Mouse (Mus musculus) heart, postnatal 0 days (tissue): ENCODE data around the gene Lrrc8b. TPM values are rescaled to one million over a fixed set of nuclear protein-coding genes. Genes with fewer than 3 reads are reported as not detected.

Experiments used
- ATAC-seq: fragments of 200-750 bp; cut with Nextera tagmentation; 2 replicates; pipeline ENCODE4 v1.8.0; 2017; ENCODE audit warnings: low read depth, moderate number of reproducible peaks, moderate library complexity; ENCODE audit not compliant: insufficient read depth
- DNase-seq: peaks from one replicate; pipeline ENCODE4 v3.0.0-alpha.2; 2016; ENCODE audit warnings: low spot score
- H3K27ac ChIP-seq: fragments of 300-500 bp; sonication (generic); 2 replicates; pipeline ENCODE4 v1.5.1; 2014; ENCODE audit warnings: low read depth, mild to moderate bottlenecking
- H3K27me3 ChIP-seq: fragments of 300-500 bp; sonication (generic); 2 replicates; pipeline ENCODE4 v1.6.1; 2014; ENCODE audit warnings: low read length, mixed read lengths; ENCODE audit not compliant: control insufficient read depth, insufficient read depth
- H3K36me3 ChIP-seq: fragments of 300-500 bp; sonication (generic); replicated peaks from 2 replicates; pipeline ENCODE4 v1.6.1; 2014; ENCODE audit warnings: low read length, mixed read lengths; ENCODE audit not compliant: control insufficient read depth, insufficient read depth
- H3K4me1 ChIP-seq: fragments of 300-500 bp; sonication (generic); 2 replicates; pipeline ENCODE4 v1.6.1; 2014; ENCODE audit warnings: antibody characterized with exemption; ENCODE audit not compliant: control insufficient read depth, insufficient read depth
- H3K4me2 ChIP-seq: fragments of 300-500 bp; sonication (generic); 2 replicates; pipeline ENCODE4 v1.6.1; 2014; ENCODE audit warnings: low read depth, mild to moderate bottlenecking, low read length, moderate library complexity
- H3K4me3 ChIP-seq: fragments of 300-500 bp; sonication (generic); 2 replicates; pipeline ENCODE4 v1.5.1; 2014; ENCODE audit warnings: low read depth, low read length
- H3K9ac ChIP-seq: fragments of 300-500 bp; sonication (generic); replicated peaks from 2 replicates; pipeline ENCODE4 v1.6.1; 2014; ENCODE audit warnings: low read depth, low read length, mixed read lengths
- H3K9me3 ChIP-seq: fragments of 300-500 bp; sonication (generic); replicated peaks from 2 replicates; pipeline ENCODE4 v1.6.1; 2016; ENCODE audit warnings: low read length; ENCODE audit not compliant: control insufficient read depth
- CTCF ChIP-seq: IDR thresholded peaks from 2 replicates; pipeline ENCODE4 v1.5.1; 2016; ENCODE audit warnings: antibody characterized with exemption, control low read depth, low read depth
- EP300 ChIP-seq: IDR thresholded peaks from 2 replicates; pipeline ENCODE4 v1.6.1; 2016; ENCODE audit warnings: antibody characterized with exemption, low read depth
- WGBS: fragments of 180-500 bp; shearing (Covaris S2); extraction: QIAGEN DNeasy Blood & Tissue Kit; methylation state at CpG from one replicate; pipeline ENCODE4 v1.1.7; 2014; 5-methylcytosine and 5-hydroxymethylcytosine counted together
- polyA plus RNA-seq: library from polyadenylated mRNA; unstranded; fragments of >200 nt; fragmentation: Nextera tagmentation; extraction: Ambion mirVana; gene quantifications from 2 replicates; pipeline ENCODE4 v1.2.1, GENCODE M21; 2015
- total RNA-seq: library from RNA; depleted of rRNA; stranded (reverse); fragments of >200 nt; gene quantifications from 2 replicates; pipeline ENCODE4 v1.2.3, GENCODE M21; 2014; ENCODE audit warnings: low replicate concordance

The Lrrc8b gene
- total and polyA plus RNA-seq, 2 experiments from 2014 or later, result 2.6 to 4.8 TPM

DNA sequence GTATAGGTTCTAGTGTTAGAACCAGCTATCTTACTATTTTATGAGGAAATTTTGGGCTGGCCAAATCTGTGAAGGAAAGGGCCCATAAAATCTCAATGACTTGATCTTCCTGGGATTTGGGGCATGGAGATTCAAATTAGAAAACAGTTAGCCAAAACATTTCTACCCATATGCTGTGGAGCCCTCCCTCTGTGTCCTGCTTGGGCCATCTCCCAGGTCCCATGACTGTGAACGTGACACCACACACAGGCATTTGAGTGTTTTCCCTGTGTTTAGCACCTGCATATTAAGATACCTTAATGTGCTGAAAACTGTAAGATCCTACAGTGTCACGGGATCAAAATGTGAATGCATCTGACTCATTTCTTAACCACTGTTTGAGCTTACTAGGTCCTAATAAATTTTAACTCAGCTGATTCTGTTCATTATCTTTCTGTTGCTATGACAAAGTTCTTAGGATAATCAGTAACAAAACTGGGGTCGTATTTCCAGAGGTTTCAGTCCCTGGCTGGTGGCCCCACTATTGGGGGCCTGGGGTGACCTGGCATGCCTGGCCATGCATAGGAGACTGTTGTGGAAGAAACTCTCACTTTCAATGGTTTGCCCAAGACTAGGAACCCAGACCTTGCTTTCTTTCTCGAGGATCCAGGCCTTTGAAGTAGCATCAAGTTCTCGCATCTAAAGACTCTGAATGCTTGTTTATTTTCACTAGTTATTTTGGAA lies 57.6 kb downstream of the Lrrc8b start:
- Histone ChIP-seq H3K9ac (no peak overlapping the region), H3K4me3 (no peak overlapping the region), H3K27ac (no peak overlapping the region), H3K9me3 (no peaks in the 10 kb centered on the region), H3K27me3 (no peaks in the 10 kb centered on the region), H3K4me2 (no peak overlapping the region), H3K36me3 (no peaks in the 10 kb centered on the region), H3K4me1 (no peaks in the 10 kb centered on the region)
- TF ChIP-seq CTCF (no peak), EP300 (no peak)
- DNase-seq (no peak), ATAC-seq (no peak)
- WGBS, result 67% methylated on average over 5 of the region's 5 CpGs

- no peak for TF ChIP-seq EP300
- TF ChIP-seq CTCF, result no peak
- peaks cover 27% of the 10 kb centered on the region for H3K36me3 ChIP-seq
- no peak for ATAC-seq
- no peak overlapping the region for H3K4me2 ChIP-seq
- no peaks in the 10 kb centered on the region for H3K9me3 ChIP-seq
- 69% methylated on average over 9 of the region's 9 CpGs for WGBS
- DNase-seq, result no peak
- no peaks in the 10 kb centered on the region for H3K27me3 ChIP-seq
- no peak overlapping the region for H3K27ac ChIP-seq
- no peaks in the 10 kb centered on the region for H3K4me1 ChIP-seq
- no peak overlapping the region for H3K4me3 ChIP-seq
- H3K9ac ChIP-seq, result no peak overlapping the region
Measured at GRCm38 (mm10) chr5:105477527-105477926, 62.0 kb downstream of the Lrrc8b start.

DNA sequence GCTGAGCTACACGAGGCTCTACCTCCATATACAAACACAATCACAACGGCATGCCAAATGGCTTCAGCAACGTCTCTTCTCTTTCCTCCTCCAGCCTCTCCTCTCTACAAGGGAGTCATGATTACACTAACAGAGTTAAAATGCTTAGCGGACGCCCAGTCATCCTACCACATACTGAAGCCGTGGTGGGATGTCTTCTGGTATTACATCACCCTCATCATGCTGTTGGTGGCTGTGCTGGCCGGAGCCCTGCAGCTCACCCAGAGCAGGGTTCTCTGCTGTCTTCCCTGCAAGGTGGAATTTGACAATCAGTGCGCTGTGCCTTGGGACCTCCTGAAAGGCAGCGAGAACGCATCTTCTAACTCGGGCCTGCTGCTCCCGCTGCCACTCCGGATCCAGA lies 64.1 kb downstream of the Lrrc8b start:
- WGBS, result 81% methylated on average over 13 of the region's 13 CpGs
- Histone ChIP-seq H3K4me3 (no peak overlapping the region), H3K4me1 (no peaks in the 10 kb centered on the region), H3K4me2 (no peak overlapping the region), H3K9me3 (no peaks in the 10 kb centered on the region), H3K9ac (no peak overlapping the region), H3K27ac (no peak overlapping the region), H3K36me3 (peaks cover 27% of the 10 kb centered on the region), H3K27me3 (no peaks in the 10 kb centered on the region)
- DNase-seq (no peak), ATAC-seq (no peak)
- no peak for TF ChIP-seq CTCF

GRCm38 (mm10) chr5:105480561-105480960 lies 65.0 kb downstream of the Lrrc8b start:
- TF ChIP-seq CTCF (no peak), EP300 (no peak)
- no peak overlapping the region for H3K27ac ChIP-seq
- H3K4me2 ChIP-seq, result no peak overlapping the region
- H3K9me3 ChIP-seq, result no peaks in the 10 kb centered on the region
- 91% methylated on average over 17 of the region's 17 CpGs for WGBS
- no peak overlapping the region for H3K9ac ChIP-seq
- ATAC-seq (no peak), DNase-seq (no peak)
- H3K4me1 ChIP-seq, result no peaks in the 10 kb centered on the region
- H3K36me3 ChIP-seq, result peaks cover 27% of the 10 kb centered on the region
- no peaks in the 10 kb centered on the region for H3K27me3 ChIP-seq
- H3K4me3 ChIP-seq, result no peak overlapping the region

GRCm38 (mm10) chr5:105483632-105484031 lies 68.1 kb downstream of the Lrrc8b start:
- Histone ChIP-seq H3K27me3 (no peaks in the 10 kb centered on the region), H3K9ac (no peak overlapping the region), H3K27ac (no peak overlapping the region), H3K4me2 (no peak overlapping the region), H3K4me1 (no peaks in the 10 kb centered on the region), H3K36me3 (peaks cover 27% of the 10 kb centered on the region), H3K9me3 (no peaks in the 10 kb centered on the region), H3K4me3 (no peak overlapping the region)
- DNase-seq (no peak), ATAC-seq (no peak)
- TF ChIP-seq CTCF, result no peak
- no peak for TF ChIP-seq EP300
- whole genome bisulfite sequencing, result 63% methylated on average over 2 of the region's 2 CpGs

DNA sequence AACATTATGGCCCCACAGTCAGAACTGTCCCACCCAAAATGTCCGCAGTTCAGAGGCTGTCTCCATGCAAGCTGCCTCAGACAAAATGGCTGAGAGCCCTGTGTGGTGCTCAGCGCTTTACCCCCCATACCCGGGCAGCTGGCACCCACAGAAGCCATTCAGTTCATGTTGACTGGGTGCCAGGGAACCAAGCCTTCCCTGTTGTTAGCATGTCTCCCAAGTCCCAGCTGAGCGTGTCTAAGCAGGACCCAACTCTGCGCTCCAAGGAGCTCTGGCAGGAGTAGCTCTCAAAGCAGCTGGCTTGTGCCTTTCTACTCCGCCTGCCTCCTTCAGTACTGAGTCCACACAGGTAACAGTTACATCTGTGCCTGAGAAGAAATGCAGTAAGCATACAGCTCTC lies 68.7 kb downstream of the Lrrc8b start:
- TF ChIP-seq EP300 (no peak), CTCF (no peak)
- Histone ChIP-seq H3K36me3 (peaks cover 27% of the 10 kb centered on the region), H3K4me3 (no peak overlapping the region), H3K9ac (no peak overlapping the region), H3K4me1 (no peaks in the 10 kb centered on the region), H3K9me3 (no peaks in the 10 kb centered on the region), H3K4me2 (no peak overlapping the region), H3K27ac (no peak overlapping the region), H3K27me3 (no peaks in the 10 kb centered on the region)
- WGBS, result 92% methylated on average over 6 of the region's 6 CpGs
- DNase-seq, result no peak
- no peak for ATAC-seq
